ENCODE assay signal across 30 mouse cellular contexts in genomic region chr7:3281741-3282140, GRCm38 (mm10). TPM values are rescaled to one million over a fixed set of nuclear protein-coding genes. Genes with fewer than 3 reads are reported as not detected.
DNase-seq lines count a peak whose midpoint lies in the region; ATAC-seq and TF ChIP-seq lines count a peak whose summit lies in the region.
"Had no signal": no experiment of that assay in that cellular context is flagged by ENCODE, and none has a peak within 500 bp of the region (broad histone marks: within the 10 kb centered on the region; RNA-seq: fewer than 3 reads in every experiment).

No protein-coding gene starts in this region.

- dilution Hi-C loops in CH12.LX (cut with MboI; ENCODE audit: extremely low pct_ligation_motif_present, extremely low pct_unique_long_range_greater_than_20kb, low sequenced_read_pairs): no loop called here

- 67% methylated on average over 6 of the region's 6 CpGs for WGBS in heart, adult 2 months

- no peaks in the 10 kb centered on the region for H3K9me3 ChIP-seq in CH12.LX (replicated peaks; ENCODE audit: low read length)
- H3K9me3 ChIP-seq: embryonic facial prominence, embryonic 12.5 days; embryonic facial prominence, embryonic 15.5 days; G1E; heart, embryonic 12.5 days; heart, embryonic 15.5 days; hindbrain, embryonic 10.5 days had no signal

- H3K4me1 ChIP-seq in heart, adult 2 months (ENCODE audit: control insufficient read depth, insufficient read depth, low read length): peaks cover 7% of the 10 kb centered on the region
- H3K4me1 ChIP-seq in CH12.LX (ENCODE audit: control insufficient read depth in 1 of 2, insufficient read depth in 2 of 2): peaks cover 23 to 67% of the 10 kb centered on the region in 2 experiments

- H3K27me3 ChIP-seq in heart, adult 2 months (ENCODE audit: control insufficient read depth, insufficient read depth, low read length): no peaks in the 10 kb centered on the region
- no peaks in the 10 kb centered on the region for H3K27me3 ChIP-seq in CH12.LX (replicated peaks)
- H3K27me3 ChIP-seq: embryonic facial prominence, embryonic 12.5 days; embryonic facial prominence, embryonic 15.5 days; heart, embryonic 12.5 days; heart, embryonic 15.5 days; Patski had no signal

- ATAC-seq in hematopoietic stem cell, adult 5-6 weeks (replicated peaks in 1 of 2; ENCODE audit: insufficient read depth in 1 of 2, low FRiP score in 2 of 2, low TSS enrichment in 1 of 2, low read depth in 1 of 2, poor library complexity in 2 of 2, severe bottlenecking in 2 of 2): peak; percentile 38 to 53; a peak in 2 of 4 replicates
- ATAC-seq: forebrain, embryonic 14.5 days; forebrain, postnatal 0 days; hindbrain, postnatal 0 days; intestine, postnatal 0 days; Patski had no signal

- H3K27ac ChIP-seq in heart, adult 2 months: peak overlapping the region; percentile 85; the same call in 1 of the 2 replicates
- peak overlapping the region; percentile 45 for H3K27ac ChIP-seq in CH12.LX (ENCODE audit: insufficient read depth, low read depth)
- H3K27ac ChIP-seq: embryonic facial prominence, embryonic 12.5 days; embryonic facial prominence, embryonic 15.5 days; hindbrain, embryonic 10.5 days; hindbrain, embryonic 14.5 days; hindbrain, postnatal 0 days had no signal

- TF ChIP-seq POLR2A in heart, adult 2 months (IDR thresholded peaks at IDR 0.05; ENCODE audit: insufficient read depth, low read depth, low read length): no peak
- no peak for TF ChIP-seq POLR2A in CH12.LX (IDR thresholded peaks at IDR 0.05; ENCODE audit: low read depth, low read length)

- in situ Hi-C loops in CH12.LX (cut with MboI; ENCODE audit: low pct_ligation_motif_present, low pct_unique_long_range_greater_than_20kb, low sequenced_read_pairs): no loop called here

- no peaks in the 10 kb centered on the region for H3K79me2 ChIP-seq in heart, adult 2 months (replicated peaks; ENCODE audit: control insufficient read depth, insufficient read depth, low read length)
- H3K79me2 ChIP-seq in CH12.LX (replicated peaks; ENCODE audit: control insufficient read depth, extremely low read depth, insufficient read depth, poor library complexity, severe bottlenecking): no peaks in the 10 kb centered on the region

- DNase-seq in heart, adult 2 months: no peak
- no peak for DNase-seq in heart, postnatal 36 days
- peak; percentile 73 for DNase-seq in CH12.LX (ENCODE audit: extremely low read depth)
- DNase-seq in kidney, postnatal 25 days: no peak
- DNase-seq in right cerebral cortex, postnatal 14 days: no peak
- DNase-seq: adrenal gland, postnatal 10 days; adrenal gland, postnatal 36 days; cerebellum, adult 11 months; cerebellum, adult 2 months; cerebellum, adult 9-11 months; cerebellum, postnatal 25 days; forebrain, postnatal 0 days; gastrocnemius, postnatal 36 days; heart, postnatal 14 days had no signal

- no peak overlapping the region for H3K4me3 ChIP-seq in heart, adult 2 months
- H3K4me3 ChIP-seq in CH12.LX (replicated peaks in 1 of 3; ENCODE audit: low read depth in 2 of 3, low read length in 2 of 3, poor library complexity in 1 of 3): no peak overlapping the region
- H3K4me3 ChIP-seq: embryonic facial prominence, embryonic 12.5 days; embryonic facial prominence, embryonic 15.5 days; heart, embryonic 12.5 days; heart, embryonic 15.5 days; hindbrain, embryonic 10.5 days had no signal

- intact Hi-C loops in heart, adult 2 months (cut with DNase I): no loop called here
- intact Hi-C loops in heart, postnatal 36 days (cut with DNase I): loop anchor here (1.0 to 2.0 kb wide), 2 partner anchors 8 to 19 kb away; partner anchors contain the start of genes Myadm and Prkcg

- no peak overlapping the region for H3K9ac ChIP-seq in heart, adult 2 months (ENCODE audit: low read depth, low read length)
- no peak overlapping the region for H3K9ac ChIP-seq in CH12.LX (ENCODE audit: insufficient read depth, low read depth)
- H3K9ac ChIP-seq: embryonic facial prominence, embryonic 12.5 days; embryonic facial prominence, embryonic 15.5 days; forebrain, postnatal 0 days; heart, embryonic 12.5 days; heart, embryonic 15.5 days; hindbrain, embryonic 14.5 days had no signal

- no peak for TF ChIP-seq EP300 in heart, adult 2 months (IDR thresholded peaks at IDR 0.05; ENCODE audit: insufficient read depth, low read depth, low read length)
- peak; percentile 99 for TF ChIP-seq EP300 in CH12.LX (IDR thresholded peaks at IDR 0.05; ENCODE audit: low read length)

- no peak for TF ChIP-seq RAD21 in CH12.LX (IDR thresholded peaks at IDR 0.05; ENCODE audit: low read depth, low read length)

- peaks cover 3% of the 10 kb centered on the region for H3K36me3 ChIP-seq in heart, adult 2 months (ENCODE audit: control insufficient read depth, insufficient read depth, low read length)
- no peaks in the 10 kb centered on the region for H3K36me3 ChIP-seq in CH12.LX (replicated peaks in 1 of 2; ENCODE audit: control insufficient read depth in 1 of 2, insufficient read depth in 1 of 2, low read length in 1 of 2)
- H3K36me3 ChIP-seq: embryonic facial prominence, embryonic 12.5 days; embryonic facial prominence, embryonic 15.5 days; G1E; heart, embryonic 12.5 days; heart, embryonic 15.5 days; hindbrain, embryonic 10.5 days had no signal

- H3K4me2 ChIP-seq in CH12.LX (ENCODE audit: insufficient read depth, low read depth, poor library complexity, severe bottlenecking): peak overlapping the region; percentile 50; the same call in 1 of the 2 replicates
- H3K4me2 ChIP-seq: embryonic facial prominence, embryonic 12.5 days; embryonic facial prominence, embryonic 15.5 days; heart, embryonic 12.5 days; heart, embryonic 15.5 days; hindbrain, embryonic 14.5 days had no signal

- no peak for TF ChIP-seq CTCF in heart, adult 2 months (IDR thresholded peaks at IDR 0.05)
- no peak for TF ChIP-seq CTCF in CH12.LX (conservative IDR thresholded peaks at IDR 0.05 in 1 of 2, IDR thresholded peaks at IDR 0.05 in 1 of 2; ENCODE audit: low read depth in 2 of 2, low read length in 2 of 2)

TF ChIP-seq in CH12.LX, 34 proteins besides CTCF, POLR2A, EP300 and RAD21 (continues in another document):
- TF ChIP-seq ETS1 (conservative IDR thresholded peaks at IDR 0.05; ENCODE audit: low read depth, low read length): peak; percentile 82
- TF ChIP-seq TCF12 (IDR thresholded peaks at IDR 0.05; ENCODE audit: low read depth, low read length): peak; percentile 98
- TF ChIP-seq IRF4 (IDR thresholded peaks at IDR 0.05; ENCODE audit: low read depth, low read length): peak; percentile 99
- no peak for TF ChIP-seq ZKSCAN1 (IDR thresholded peaks at IDR 0.05; ENCODE audit: borderline replicate concordance, low read depth, low read length)
- TF ChIP-seq USF1 (IDR thresholded peaks at IDR 0.05; ENCODE audit: low read depth, low read length): no peak
- peak; percentile 91 for TF ChIP-seq BHLHE40 (IDR thresholded peaks at IDR 0.05; ENCODE audit: low read depth, low read length)
- peak; percentile 48; the same call in 1 of the 2 replicates for TF ChIP-seq TBP (conservative IDR thresholded peaks at IDR 0.05; ENCODE audit: low read depth, low read length)
- TF ChIP-seq MEF2A (IDR thresholded peaks at IDR 0.05; ENCODE audit: borderline replicate concordance, low read depth, low read length): peak; percentile 95
- no peak for TF ChIP-seq ZNF384 (IDR thresholded peaks at IDR 0.05; ENCODE audit: low read depth, low read length)
- peak; percentile 97 for TF ChIP-seq JUND (conservative IDR thresholded peaks at IDR 0.05; ENCODE audit: low read depth, low read length)
- peak; percentile 95 for TF ChIP-seq JUN (IDR thresholded peaks at IDR 0.05; ENCODE audit: insufficient read depth, low read depth, low read length)
- no peak for TF ChIP-seq SMC3 (IDR thresholded peaks at IDR 0.05; ENCODE audit: low read depth, low read length)
- peak; percentile 29; the same call in 1 of the 2 replicates for TF ChIP-seq ELF1 (IDR thresholded peaks at IDR 0.05; ENCODE audit: low read depth, low read length)
- TF ChIP-seq CHD2 (IDR thresholded peaks at IDR 0.05; ENCODE audit: low read length): peak; percentile 82
- TF ChIP-seq GABPA (IDR thresholded peaks at IDR 0.05; ENCODE audit: insufficient replicate concordance, low read depth, low read length): no peak
- no peak for TF ChIP-seq UBTF (IDR thresholded peaks at IDR 0.05; ENCODE audit: low read depth, low read length)
- TF ChIP-seq MAFK (IDR thresholded peaks at IDR 0.05; ENCODE audit: insufficient replicate concordance, low read length): peak; percentile 72
- TF ChIP-seq MYC (IDR thresholded peaks at IDR 0.05; ENCODE audit: low read depth, low read length): peak; percentile 42; the same call in 1 of the 2 replicates
- TF ChIP-seq RCOR1 (conservative IDR thresholded peaks at IDR 0.05; ENCODE audit: low read depth, low read length): peak; percentile 95

RNA-seq across cellular contexts. Expression of gene Myadm, which starts 7.1 kb away (rescaled TPM):
- 100 to 1,000 TPM; 131 to 139 TPM for total RNA-seq in heart, adult 2 months (2021)
- 397 and 685 TPM in 2 replicates for polyA plus RNA-seq in heart, adult 2 months (2012; rRNA removed)
- 100 to 1,000 TPM; 160 to 162 TPM for total RNA-seq in heart, postnatal 36 days (2021)
- total RNA-seq in CH12.LX (2012; rRNA removed) (3.7 and 4.4 TPM in 2 replicates), CH12.LX (2014; rRNA removed) (3.4 and 4.6 TPM in 2 replicates)
- polyA plus RNA-seq in CH12.LX (2012; ENCODE audit: insufficient read length, low read depth): 18.0 and 22.6 TPM in 2 replicates
- 9.2 and 12.4 TPM in 2 replicates for total RNA-seq in hematopoietic stem cell, adult 5-6 weeks (2017)
- polyA plus RNA-seq: G1E had no signal

RNA-seq across cellular contexts. Expression of gene Prkcg, which starts 7.2 kb away (rescaled TPM):
- total RNA-seq in heart, adult 2 months (2021): 1 to 10 TPM in 1 of 2 experiments, under 1 TPM in 1; 0.89 to 3.0 TPM
- polyA plus RNA-seq in heart, adult 2 months (2012; rRNA removed): 4.5 and 4.7 TPM in 2 replicates
- total RNA-seq in heart, postnatal 36 days (2021): 1 to 10 TPM; 1.8 to 2.5 TPM
- total RNA-seq in CH12.LX (2012; rRNA removed): 0.17 and 0.25 TPM in 2 replicates
- total RNA-seq in CH12.LX (2014; rRNA removed): 0.11 and 0.15 TPM in 2 replicates
- polyA plus RNA-seq in CH12.LX (2012; ENCODE audit: insufficient read length, low read depth): 2.2 and 3.0 TPM in 2 replicates
- not detected in 2 replicates for total RNA-seq in hematopoietic stem cell, adult 5-6 weeks (2017)
- total RNA-seq: common myeloid progenitor, adult 5-6 weeks; granulocyte monocyte progenitor cell, adult 5-6 weeks had no signal
- polyA plus RNA-seq: G1E had no signal

RNA-seq across cellular contexts. Expression of gene Nlrp12, which starts 32.2 kb away (rescaled TPM):
- under 1 TPM in 1 of 2 experiments, not detected in 1; 0.13 TPM for total RNA-seq in heart, adult 2 months (2021)
- polyA plus RNA-seq in heart, adult 2 months (2012; rRNA removed): 0.14 TPM in 1 of 2 replicates, not detected in the other
- total RNA-seq in heart, postnatal 36 days (2021): not detected
- total RNA-seq in CH12.LX (2012; rRNA removed) (not detected in 2 replicates), CH12.LX (2014; rRNA removed) (not detected in 2 replicates)
- not detected in 2 replicates for polyA plus RNA-seq in CH12.LX (2012; ENCODE audit: insufficient read length, low read depth)
- total RNA-seq in hematopoietic stem cell, adult 5-6 weeks (2017): 0.10 and 1.2 TPM in 2 replicates
- total RNA-seq: forebrain, postnatal 0 days; gastrocnemius, adult 8-10 months; gastrocnemius, postnatal 36 days; heart, postnatal 14 days had no signal
- polyA plus RNA-seq: cerebellum, adult 2 months; embryonic facial prominence, embryonic 15.5 days; forebrain, embryonic 11.5 days; forebrain, embryonic 14.5 days; G1E; heart, embryonic 12.5 days; heart, embryonic 15.5 days; hindbrain, embryonic 10.5 days; intestine, postnatal 0 days; Patski had no signal

RNA-seq across cellular contexts. Expression of gene Cacng7, which starts 51.0 kb away (rescaled TPM):
- total RNA-seq in heart, adult 2 months (2021): 1 to 10 TPM; 4.3 to 5.4 TPM
- polyA plus RNA-seq in heart, adult 2 months (2012; rRNA removed): 6.7 and 7.7 TPM in 2 replicates
- total RNA-seq in heart, postnatal 36 days (2021): 1 to 10 TPM; 3.7 to 4.7 TPM
- total RNA-seq in CH12.LX (2012; rRNA removed) (0.21 TPM in 2 replicates), CH12.LX (2014; rRNA removed) (0.26 and 0.28 TPM in 2 replicates)
- 2.4 and 2.8 TPM in 2 replicates for polyA plus RNA-seq in CH12.LX (2012; ENCODE audit: insufficient read length, low read depth)
- total RNA-seq in hematopoietic stem cell, adult 5-6 weeks (2017): not detected in 2 replicates
- total RNA-seq: common myeloid progenitor, adult 5-6 weeks; granulocyte monocyte progenitor cell, adult 5-6 weeks had no signal
- polyA plus RNA-seq: G1E had no signal
